Mouse (Mus musculus) stomach, postnatal 0 days (tissue): ENCODE measurements at regions not wholly inside any gene's neighbourhood (a gene's known extent, or its start where the extent isn't known, plus 50 kb on each side); places are given as distances from the start of the nearest gene placed in this dataset.
A peak's percentile ranks its signal among the peaks of the same experiment; 100 is the strongest.

ENCODE experiments used
- ATAC-seq: fragments of 200-750 bp; cut with Nextera tagmentation; 2 replicates; pipeline ENCODE4 v1.8.0; 2017; ENCODE audit not compliant: low FRiP score, low TSS enrichment
- DNase-seq: peaks from one replicate; pipeline ENCODE4 v3.0.0-alpha.2; 2016; ENCODE audit warnings: low spot score
- H3K27ac ChIP-seq: fragments of 300-500 bp; sonication (generic); replicated peaks from 2 replicates; pipeline ENCODE4 v1.5.1; 2014; ENCODE audit warnings: mild to moderate bottlenecking, control low read depth
- H3K27me3 ChIP-seq: fragments of 300-500 bp; sonication (generic); 2 replicates; pipeline ENCODE4 v1.6.1; 2014; ENCODE audit warnings: low read length; ENCODE audit not compliant: control insufficient read depth, insufficient read depth
- H3K36me3 ChIP-seq: fragments of 300-500 bp; sonication (generic); 2 replicates; pipeline ENCODE4 v1.6.1; 2014; ENCODE audit warnings: low read length, mixed read lengths; ENCODE audit not compliant: control insufficient read depth, insufficient read depth
- H3K4me1 ChIP-seq: fragments of 300-500 bp; sonication (generic); replicated peaks from 2 replicates; pipeline ENCODE4 v1.6.1; 2014; ENCODE audit warnings: antibody characterized with exemption; ENCODE audit not compliant: control insufficient read depth, insufficient read depth
- H3K4me2 ChIP-seq: fragments of 300-500 bp; sonication (generic); replicated peaks from 2 replicates; pipeline ENCODE4 v1.6.1; 2014; ENCODE audit warnings: low read depth, mild to moderate bottlenecking, control low read depth, moderate library complexity
- H3K4me3 ChIP-seq: fragments of 300-500 bp; sonication (generic); 2 replicates; pipeline ENCODE4 v1.5.1; 2014; ENCODE audit warnings: low read depth, low read length, control low read depth
- H3K9ac ChIP-seq: fragments of 300-500 bp; sonication (generic); 2 replicates; pipeline ENCODE4 v1.6.1; 2014; ENCODE audit warnings: mild to moderate bottlenecking, low read length, control low read depth, mixed read lengths
- H3K9me3 ChIP-seq: fragments of 300-500 bp; sonication (generic); 2 replicates; pipeline ENCODE4 v1.6.1; 2016; ENCODE audit warnings: low read length; ENCODE audit not compliant: control insufficient read depth
- CTCF ChIP-seq: IDR thresholded peaks from 2 replicates; pipeline ENCODE4 v1.5.1; 2016; ENCODE audit warnings: antibody characterized with exemption, low read depth, mild to moderate bottlenecking, moderate library complexity
- EP300 ChIP-seq: optimal IDR thresholded peaks from 2 replicates; pipeline ENCODE3; 2016; ENCODE audit warnings: antibody characterized with exemption
- WGBS: fragments of 180-500 bp; shearing (Covaris S2); extraction: QIAGEN DNeasy Blood & Tissue Kit; methylation state at CpG from one replicate; pipeline ENCODE4 v1.1.7; 2014; 5-methylcytosine and 5-hydroxymethylcytosine counted together

DNA sequence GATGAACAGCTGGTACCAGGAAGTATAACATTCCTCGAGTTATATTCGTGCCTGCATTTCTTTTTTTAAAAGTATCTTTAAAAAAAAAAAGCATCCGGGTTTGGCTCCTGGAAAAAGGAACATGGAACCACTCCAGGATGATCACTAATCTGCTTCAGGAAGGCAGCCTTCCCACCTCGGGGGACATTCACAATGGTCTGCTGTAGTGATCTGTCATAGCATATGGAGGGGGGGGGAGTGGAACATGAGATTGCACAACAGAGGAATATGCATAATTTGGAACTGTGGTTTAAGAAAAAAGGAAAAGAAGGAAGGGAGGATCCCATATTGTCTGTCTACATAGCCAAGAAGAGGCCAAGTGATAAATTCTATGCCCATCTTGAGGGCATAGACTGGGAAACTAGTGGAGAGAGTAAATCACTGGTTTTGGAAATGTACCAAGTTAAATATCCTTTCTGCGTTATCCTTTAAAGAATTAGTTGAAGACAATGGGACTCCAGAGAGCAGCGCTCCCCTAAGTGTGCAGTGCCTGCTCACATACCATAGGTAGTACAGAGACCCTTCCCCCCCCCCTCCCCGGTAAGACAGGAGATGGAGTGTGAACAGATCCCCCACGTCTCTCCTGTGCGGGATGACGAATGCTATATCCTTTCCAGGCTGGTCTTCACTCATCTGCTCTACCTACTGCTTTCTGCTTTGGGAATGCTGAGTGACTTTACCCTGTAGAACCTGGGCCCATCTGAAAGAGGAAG is 240.0 kb downstream of the Ndfip2 start:
- no peak for ATAC-seq
- no peak for DNase-seq

DNA sequence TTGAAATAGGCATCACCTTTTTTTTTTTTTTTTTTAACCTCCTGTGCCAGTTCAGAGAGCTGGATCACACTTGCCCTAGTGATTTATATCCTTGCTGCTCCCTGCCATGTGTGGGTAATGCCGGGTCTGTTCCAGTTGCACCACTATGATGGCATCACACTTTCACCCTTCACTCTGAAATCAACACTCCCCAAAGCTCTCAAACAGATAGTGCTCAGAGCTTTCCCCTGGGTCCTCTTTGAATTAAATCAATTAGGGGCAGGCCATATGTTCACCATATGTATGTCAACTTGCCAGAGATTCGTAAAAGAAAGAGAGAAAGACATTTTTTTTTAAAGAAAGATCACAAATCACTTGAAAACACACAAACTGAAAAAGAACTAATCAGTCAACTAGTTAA is 236.8 kb downstream of the Ndfip2 start:
- no peaks in the 10 kb centered on the region for H3K36me3 ChIP-seq
- no peak overlapping the region for H3K27ac ChIP-seq
- H3K4me1 ChIP-seq = no peaks in the 10 kb centered on the region
- no peak for DNase-seq
- no peak for ATAC-seq
- no peak overlapping the region for H3K4me2 ChIP-seq
- no peaks in the 10 kb centered on the region for H3K27me3 ChIP-seq
- H3K9me3 ChIP-seq = no peaks in the 10 kb centered on the region
- H3K4me3 ChIP-seq = no peak overlapping the region
- no peak overlapping the region for H3K9ac ChIP-seq
- TF ChIP-seq EP300 (no peak), CTCF (no peak)
- 29% methylated on average over 2 of the region's 2 CpGs for WGBS

More for the DNA sequence above, 240.0 kb downstream of the Ndfip2 start:
- Histone ChIP-seq H3K27ac (no peak overlapping the region), H3K4me1 (no peaks in the 10 kb centered on the region), H3K4me2 (no peak overlapping the region), H3K4me3 (no peak overlapping the region), H3K9me3 (no peaks in the 10 kb centered on the region), H3K27me3 (no peaks in the 10 kb centered on the region), H3K36me3 (no peaks in the 10 kb centered on the region), H3K9ac (no peak overlapping the region)
- WGBS = 55% methylated on average over 10 of the region's 10 CpGs
- TF ChIP-seq EP300 = no peak
- no peak for TF ChIP-seq CTCF

DNA sequence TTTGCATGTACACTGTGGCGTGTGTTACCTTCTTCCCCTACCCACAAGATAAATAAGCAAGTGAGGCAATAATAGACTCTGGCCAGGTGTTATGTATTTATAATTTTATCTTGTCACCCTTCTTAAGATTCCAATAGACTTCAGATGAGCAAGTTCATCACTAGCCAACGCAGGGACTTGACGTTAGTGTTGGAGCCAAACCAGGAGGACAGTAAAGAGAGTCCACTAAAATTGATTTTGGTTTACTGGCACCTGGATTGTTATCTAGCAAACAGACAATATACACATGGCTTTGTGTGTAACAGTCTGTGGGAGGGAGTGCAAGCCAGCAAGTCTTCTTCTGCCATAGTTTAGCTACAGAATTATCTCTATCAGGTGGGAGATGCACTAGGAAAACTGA is 236.0 kb downstream of the Ndfip2 start:
- H3K4me1 ChIP-seq = no peaks in the 10 kb centered on the region
- 74% methylated on average over 3 of the region's 3 CpGs for WGBS
- DNase-seq (no peak), ATAC-seq (no peak)
- no peak overlapping the region for H3K4me2 ChIP-seq
- TF ChIP-seq CTCF (no peak), EP300 (no peak)
- no peaks in the 10 kb centered on the region for H3K9me3 ChIP-seq
- H3K27me3 ChIP-seq = no peaks in the 10 kb centered on the region
- H3K9ac ChIP-seq = no peak overlapping the region
- H3K36me3 ChIP-seq = no peaks in the 10 kb centered on the region
- H3K4me3 ChIP-seq = no peak overlapping the region
- no peak overlapping the region for H3K27ac ChIP-seq

DNA sequence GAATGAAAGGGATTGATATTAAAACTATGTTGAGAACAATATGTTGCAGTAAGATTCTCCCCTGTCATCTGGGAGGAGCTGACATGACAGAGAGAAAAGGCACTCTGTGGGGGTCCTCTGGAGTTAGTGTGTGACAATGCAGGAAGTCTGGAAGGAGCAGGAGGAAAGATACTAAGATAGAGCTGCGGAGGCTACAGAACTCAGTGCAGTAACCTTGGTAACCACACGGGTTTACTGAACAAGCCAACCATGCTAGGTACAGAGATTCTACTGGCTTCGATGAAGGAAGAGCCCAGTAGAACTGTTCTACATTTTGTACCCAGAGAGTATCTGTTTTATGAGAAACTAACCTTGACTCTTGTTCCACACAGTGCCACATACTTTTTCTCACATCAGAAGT is 231.8 kb downstream of the Ndfip2 start:
- H3K4me1 ChIP-seq = no peaks in the 10 kb centered on the region
- 57% methylated on average over 3 of the region's 3 CpGs for WGBS
- no peak for DNase-seq

DNA sequence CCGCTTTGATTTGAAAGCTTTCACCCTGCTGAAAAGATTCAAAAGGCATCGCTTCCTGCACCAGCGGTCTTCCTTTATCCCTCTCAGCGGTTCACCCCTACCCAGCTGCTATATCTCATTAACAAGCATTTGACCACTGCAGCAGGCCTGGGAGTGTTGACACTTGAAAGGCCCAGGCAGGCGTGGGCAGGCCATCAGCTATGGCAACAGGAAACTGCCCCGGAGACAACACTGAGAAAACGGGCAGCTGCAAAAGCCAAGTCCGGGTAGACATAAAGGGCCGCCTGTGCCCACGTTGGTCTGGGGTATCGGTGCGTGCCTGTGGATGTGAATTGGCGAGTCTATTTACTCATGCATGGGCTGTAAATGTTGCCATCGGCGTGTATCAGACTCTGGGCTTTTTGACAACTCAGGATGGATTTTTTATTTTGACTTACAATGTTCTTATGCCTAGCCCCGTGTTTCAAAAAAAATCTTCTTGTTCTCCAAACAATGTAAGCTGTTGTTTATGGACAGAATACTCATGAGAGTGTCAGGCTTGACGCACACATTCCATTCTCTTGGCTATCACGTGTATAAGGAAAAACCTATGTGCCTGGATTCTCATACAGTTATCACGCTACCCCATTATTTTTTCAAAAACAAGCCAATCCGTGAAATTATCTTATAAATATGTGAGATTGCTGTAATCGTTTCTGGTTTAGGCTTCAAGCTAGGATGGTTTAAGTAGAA is 225.1 kb downstream of the Ndfip2 start:
- Histone ChIP-seq H3K4me3 (peak overlapping the region; percentile 34), H3K36me3 (no peaks in the 10 kb centered on the region), H3K4me2 (peak overlapping the region; percentile 65), H3K9ac (0 out of 2 replicates have a peak overlapping the region, but pooled peaks have one; percentile 41), H3K27ac (no peak overlapping the region), H3K9me3 (no peaks in the 10 kb centered on the region), H3K27me3 (no peaks in the 10 kb centered on the region), H3K4me1 (peaks cover 5% of the 10 kb centered on the region; the same call in 1 of the 2 replicates)
- TF ChIP-seq CTCF (no peak), EP300 (no peak)
- WGBS = 24% methylated on average over 21 of the region's 21 CpGs
- ATAC-seq = peak; percentile 59
- DNase-seq = peak; percentile 55

More for the DNA sequence above, 231.8 kb downstream of the Ndfip2 start:
- no peaks in the 10 kb centered on the region for H3K36me3 ChIP-seq
- no peak overlapping the region for H3K9ac ChIP-seq
- TF ChIP-seq CTCF (no peak), EP300 (no peak)
- no peak overlapping the region for H3K27ac ChIP-seq
- no peak overlapping the region for H3K4me2 ChIP-seq
- no peaks in the 10 kb centered on the region for H3K9me3 ChIP-seq
- ATAC-seq = no peak
- no peaks in the 10 kb centered on the region for H3K27me3 ChIP-seq
- no peak overlapping the region for H3K4me3 ChIP-seq
